Mouse (Mus musculus): ENCODE results near the gene Nadsyn1.
A peak's percentile ranks its signal among the peaks of the same experiment; 100 is the strongest.

Nadsyn1 gene

DNA sequence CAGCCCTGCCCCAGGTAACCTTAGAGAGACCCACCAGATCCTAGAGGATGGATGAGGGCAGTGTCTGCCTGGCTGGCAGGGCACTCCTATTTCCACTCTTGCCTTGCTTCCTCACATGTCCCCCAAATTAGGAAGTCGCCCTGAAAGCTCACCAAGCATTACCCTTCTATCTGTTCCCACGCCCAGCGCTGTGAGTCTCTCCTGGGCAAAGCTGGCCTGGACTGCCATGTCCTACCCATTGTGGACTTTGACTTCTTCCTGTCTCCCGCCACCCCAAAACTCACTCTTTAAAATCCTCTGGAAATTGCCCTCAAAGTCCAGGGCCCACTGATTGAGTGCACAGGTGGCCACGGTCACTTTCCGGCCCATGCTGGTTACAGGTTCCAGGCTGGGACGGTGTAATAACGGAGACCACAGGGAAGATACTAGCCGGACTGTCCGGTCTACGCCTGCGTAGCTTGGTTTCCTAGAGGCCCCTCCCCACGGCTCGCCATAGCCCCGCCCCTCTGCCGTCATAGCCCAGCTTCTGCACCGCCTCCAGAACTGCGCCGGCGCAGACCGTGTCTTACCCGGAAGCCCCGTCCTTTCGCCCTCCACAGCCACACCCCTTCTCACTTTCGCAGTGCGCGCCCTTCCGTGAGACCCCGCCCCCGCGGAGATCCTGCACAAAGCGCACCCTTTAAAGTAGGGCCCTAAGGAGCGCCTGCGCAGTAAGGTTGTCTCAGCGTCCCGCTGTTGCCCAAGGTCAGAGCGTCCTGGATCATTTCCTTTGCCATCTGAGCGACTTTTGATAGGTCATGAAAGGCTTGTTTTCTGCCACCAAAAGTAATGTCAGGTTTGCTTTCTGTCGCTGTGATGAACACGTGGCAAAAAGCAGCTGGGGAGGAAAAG is at the start of gene Nadsyn1, which contains the start of gene Dhcr7:
TSS of gene Nadsyn1 (minus strand) at position 475 of the 891 bp plus-strand sequence.
TSS of gene Dhcr7 (plus strand) at position 771 of the 891 bp plus-strand sequence.
- DNase-seq, result peak; percentile 99

DNA sequence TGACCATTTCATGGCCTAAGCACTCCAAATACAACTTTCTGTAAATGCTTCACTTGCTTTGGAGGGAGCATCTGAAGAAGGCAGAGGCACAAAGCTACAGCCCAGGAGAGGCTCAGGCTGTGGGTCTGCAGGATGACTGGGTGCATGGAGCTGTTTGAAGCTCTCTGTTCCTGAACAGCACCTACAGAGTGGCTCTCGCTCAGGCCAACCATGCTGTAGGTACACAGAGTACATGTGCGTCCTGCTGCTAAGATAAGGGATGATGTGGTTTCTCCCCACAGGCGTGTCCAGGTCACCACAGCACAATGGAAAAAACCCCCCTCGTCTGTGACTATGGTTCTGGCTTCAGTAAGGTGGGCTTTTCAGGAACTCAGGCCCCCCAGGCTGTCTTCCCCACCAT is 46.2 kb upstream of the Nadsyn1 start:
- no peak for DNase-seq

DNA sequence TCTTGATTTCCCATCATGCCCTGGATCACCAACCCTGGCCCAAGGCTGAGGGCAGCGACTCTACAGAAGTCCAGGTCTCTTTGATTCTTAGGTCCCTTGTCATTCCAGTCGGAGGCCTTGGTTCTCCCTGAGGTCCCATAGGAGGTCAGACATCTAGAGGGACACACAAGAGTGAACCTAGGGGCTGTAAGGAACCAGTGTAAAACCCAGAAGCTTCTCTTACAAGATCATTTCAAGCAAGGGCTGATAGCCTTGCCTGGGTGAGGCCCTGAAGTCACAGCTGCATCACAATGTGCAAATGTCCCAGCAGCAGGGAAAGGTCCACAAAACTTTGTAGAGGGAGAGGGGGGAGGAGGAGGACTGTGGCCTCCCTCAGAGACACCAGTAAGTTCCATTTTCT is 43.9 kb upstream of the Nadsyn1 start, which contains the start of gene Gm498:
TSS of gene Gm498 (plus strand) at position 301 of the 400 bp plus-strand sequence.
- DNase-seq, result no peak

DNA sequence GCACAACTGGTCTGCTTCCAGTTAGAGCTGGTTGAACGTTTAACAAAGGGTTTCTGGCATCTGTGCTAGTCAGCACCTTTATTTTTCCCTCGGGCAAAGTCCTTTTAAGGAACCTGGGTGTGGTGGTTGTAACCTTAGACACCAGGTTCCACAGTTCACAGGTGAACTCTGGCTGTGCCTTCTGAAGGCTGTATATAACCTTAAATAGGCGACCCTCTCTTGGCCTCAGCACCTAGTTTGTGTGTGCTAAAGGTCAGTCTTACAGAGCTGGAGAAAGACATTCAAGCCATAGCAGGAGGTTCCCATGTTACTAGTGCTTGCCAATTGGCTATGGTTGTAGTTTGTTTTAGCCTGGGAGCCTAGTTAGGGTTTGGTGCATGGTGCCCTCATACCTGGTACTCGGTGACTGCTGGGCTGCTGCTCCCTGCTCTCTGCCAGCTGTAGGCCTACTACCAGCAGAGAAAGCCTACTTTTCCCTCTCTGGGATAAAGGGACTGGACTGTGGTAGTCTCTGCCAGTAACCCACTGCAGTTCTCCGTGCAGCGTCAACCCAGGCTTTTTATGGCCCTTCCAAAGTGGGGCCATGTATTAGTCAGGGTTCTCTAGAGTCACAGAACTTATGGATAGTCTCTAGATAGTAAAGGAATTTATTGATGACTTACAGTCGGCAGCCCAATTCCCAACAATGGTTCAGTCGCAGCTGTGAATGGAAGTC is 26.3 kb upstream of the Nadsyn1 start:
- DNase-seq, result no peak

DNA sequence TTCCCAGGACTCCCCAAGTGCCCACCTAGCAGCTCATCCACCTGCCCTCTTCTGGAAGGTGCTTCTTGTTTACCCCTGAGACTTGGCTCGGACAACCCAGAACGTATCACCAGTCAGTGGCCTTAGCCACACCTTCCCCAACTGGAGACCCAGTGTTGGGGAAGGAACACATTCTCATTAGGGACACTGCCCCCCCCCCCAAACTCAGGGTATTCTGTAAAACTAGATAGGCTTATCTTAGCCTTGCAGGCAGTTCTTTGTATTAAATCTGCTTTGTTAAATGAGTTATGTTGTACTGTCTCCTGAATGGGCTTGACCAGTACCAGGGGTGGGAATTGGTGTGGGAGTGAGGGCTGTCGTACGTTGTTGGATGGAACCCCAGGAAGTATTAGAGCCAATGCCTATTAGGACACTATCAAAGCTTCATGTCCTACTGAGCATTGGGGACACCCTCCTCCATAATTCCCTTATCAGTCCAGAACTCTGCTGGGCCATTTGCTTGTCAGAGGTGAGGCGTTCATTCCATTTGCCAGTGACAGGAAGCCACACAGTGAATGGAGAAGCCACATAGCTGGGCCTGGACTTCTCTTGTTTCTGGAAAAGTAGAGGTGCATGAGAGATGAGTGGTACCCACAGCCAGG is 25.6 kb upstream of the Nadsyn1 start:
- no peak for DNase-seq

DNA sequence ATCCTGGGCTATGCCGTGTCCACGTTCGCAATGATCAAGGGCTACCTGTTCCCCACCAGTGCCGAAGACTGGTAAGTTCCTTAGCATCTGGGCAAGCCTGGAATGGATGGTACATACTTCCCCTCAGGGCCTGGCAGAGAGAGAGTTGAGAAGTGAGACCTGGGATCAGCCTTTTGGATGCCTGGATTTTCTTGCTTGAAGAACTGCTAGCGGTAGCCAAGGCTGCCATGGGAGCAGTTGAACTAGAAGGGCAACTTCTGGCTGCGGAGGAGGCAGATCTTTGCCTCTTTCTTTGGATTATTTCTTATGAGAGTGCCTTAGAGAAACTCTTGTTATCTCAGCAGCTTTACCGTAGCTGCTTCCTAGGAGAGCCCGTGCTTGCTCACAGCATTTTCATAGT is 18.7 kb upstream of the Nadsyn1 start:
- DNase-seq, result no peak

DNA sequence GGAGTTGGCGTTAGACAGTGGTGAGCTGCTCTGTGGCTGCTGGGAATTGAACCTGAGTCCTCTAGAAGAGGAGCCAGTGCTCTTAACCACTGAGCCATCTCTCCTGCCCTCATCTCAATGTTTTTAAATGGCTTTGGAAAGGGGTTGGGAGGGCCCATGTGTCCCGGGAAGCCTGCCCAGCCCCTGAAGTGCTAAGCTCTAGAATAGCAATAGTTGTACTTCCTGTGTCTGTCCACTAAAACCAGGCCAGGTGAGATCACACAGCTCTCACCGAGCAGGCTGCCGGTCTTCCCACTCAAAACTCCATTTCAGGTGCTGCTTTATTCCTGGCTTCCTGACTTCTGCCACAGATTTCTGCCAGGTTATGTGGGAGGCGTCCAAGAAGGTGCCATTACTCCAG is 17.5 kb upstream of the Nadsyn1 start:
- no peak for DNase-seq

DNA sequence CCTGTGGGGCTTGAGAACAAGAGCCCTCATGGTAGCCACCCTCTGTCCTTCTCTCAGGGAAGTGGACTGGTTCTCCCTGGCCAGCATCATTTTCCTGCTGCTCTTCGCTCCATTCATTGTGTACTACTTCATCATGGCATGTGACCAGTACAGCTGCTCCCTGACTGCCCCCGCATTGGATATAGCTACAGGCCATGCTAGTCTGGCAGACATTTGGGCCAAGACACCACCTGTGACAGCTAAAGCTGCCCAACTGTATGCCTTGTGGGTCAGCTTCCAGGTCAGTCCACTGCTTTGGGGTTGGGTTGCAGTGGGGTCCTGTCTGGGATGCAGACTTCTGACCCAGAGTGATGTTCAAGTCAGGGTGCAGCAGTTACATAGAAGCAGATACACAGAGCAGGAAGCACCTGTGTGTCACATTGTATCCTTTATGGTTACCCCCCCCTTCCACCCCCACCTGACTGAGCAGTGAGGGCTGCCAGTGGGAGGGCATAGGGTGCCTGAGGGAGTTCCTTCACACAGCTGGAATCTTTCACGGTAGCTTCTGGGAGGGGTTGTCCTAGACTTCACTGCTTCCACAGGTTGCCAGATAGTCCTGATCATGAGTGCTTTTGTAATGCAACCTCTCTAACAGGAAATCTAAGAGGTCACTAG is 15.2 kb upstream of the Nadsyn1 start:
- no peak for DNase-seq

DNA sequence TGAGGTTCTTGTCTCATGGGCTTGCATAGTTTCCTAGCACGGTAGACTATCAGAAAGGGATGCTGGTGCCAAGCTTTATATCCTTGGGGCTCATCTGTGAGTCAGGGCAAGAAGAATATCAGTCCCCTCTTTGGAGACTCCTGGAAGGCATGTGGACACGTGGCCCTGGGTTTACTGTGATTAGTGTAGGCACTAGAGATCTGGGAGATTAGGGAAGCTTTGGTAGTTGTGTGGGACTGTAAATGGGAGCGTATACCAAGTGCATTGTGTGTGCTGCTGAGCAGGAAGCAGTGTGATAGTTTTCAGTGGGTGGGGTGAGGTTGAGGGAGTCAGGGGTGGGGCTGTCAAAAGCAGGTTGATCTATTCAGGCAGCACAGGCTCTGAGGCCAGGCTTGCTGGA is 12.3 kb upstream of the Nadsyn1 start:
- DNase-seq, result no peak

DNA sequence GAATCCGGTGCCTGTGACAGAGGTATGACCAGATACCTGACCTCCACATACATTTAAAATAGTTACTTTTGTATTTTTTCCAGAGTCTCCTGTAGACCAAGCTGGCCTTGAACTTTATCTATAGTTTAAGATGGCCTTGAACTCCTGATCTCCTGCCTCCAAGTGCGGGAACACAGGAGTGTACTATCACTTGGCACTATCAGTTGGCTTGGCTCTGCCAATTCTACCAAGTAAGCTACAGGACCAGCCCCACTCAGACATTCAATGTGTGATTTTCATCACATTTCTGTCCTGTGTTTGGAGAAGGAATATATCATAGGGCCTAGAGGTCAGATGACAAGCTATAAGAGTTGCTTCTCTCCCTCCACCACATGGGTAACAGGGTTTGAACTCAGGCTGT is 11.7 kb upstream of the Nadsyn1 start:
- no peak for DNase-seq

DNA sequence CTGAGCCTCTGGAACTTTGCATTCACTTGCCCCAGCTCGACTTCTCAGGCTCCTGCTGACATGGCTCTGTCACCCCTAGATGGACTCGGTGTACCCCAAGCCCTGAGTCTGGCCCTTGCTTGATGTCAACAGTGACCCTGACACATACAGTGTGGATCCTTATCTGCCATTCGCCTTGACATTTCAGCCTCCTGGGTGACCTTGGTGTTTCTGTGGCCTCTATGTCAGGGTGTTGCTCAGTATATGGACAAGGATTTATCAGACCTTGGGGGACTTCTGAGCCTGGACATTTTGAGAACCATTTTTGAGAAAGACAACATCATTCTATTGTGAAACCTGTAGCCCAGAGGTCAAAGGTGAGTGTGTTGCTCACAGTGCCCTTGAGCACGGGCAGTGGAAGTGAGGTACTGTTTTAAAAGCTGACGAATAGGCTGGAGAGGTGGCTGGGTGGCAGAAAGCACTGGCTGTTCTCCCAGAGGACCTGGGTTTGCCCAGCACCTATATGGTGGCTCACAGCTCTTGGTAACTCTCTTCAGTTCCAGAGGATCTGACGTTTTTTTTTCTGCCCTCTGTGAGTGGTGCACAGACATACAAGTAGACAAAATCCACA is 11.0 kb upstream of the Nadsyn1 start:
- no peak for DNase-seq

DNA sequence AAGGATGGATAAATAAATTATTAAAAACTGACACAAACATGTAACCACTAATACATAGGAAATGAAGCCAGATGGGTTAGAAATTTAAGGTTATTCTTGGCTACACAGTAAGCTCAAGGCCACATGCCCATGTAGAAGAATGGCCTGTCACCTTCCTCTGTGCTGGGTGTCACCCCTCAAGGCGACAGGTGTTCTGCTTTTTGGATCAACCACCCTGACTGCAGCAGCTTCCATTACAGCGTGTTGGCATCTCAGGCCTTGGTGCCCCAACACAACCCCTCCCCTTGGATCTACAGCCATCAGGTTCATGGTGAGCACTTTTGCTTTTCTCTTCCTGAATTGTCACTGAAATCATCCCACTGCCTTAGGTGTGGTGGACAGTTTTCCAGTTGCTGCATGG is 10.0 kb upstream of the Nadsyn1 start:
- no peak for DNase-seq

DNA sequence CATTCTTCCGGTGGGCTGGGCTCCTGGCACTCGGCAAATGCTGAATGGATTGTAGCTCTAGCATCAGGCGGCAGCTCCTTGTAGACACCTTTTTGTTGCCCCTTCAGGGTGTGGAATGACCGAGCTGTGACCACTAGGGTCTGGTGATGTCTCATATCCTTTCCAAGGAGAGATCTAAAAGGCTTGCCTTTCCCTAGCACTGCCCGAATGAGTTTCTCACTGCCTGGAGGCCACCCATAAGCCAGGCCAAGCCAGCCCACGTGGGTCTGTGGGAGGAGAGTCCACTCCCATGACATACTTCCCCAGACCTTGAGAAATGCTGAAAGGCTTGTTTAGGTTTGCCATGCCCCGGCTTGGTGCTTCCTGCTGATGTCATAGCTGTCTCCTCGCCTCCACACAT is 9.5 kb upstream of the Nadsyn1 start:
- DNase-seq, result no peak

DNA sequence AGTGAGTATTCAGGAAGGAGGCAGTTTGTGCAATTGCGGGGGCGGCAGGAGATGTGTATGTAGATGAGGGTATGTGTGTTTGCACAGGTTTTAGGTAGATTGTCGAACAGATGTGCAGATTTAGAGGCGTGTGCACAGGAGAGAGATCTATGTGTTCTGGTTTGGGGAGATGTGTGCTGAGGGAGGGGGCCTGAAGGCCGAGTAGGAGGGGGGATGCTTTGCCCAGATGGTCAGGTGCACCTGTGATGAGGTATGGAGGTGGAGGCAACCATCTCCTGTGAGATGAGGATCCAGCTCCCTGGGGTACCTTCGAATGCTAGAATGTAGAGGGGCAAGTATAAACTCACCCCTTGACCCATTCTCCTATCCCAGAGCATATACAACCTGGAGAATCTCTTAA is 7.8 kb upstream of the Nadsyn1 start:
- DNase-seq, result no peak

DNA sequence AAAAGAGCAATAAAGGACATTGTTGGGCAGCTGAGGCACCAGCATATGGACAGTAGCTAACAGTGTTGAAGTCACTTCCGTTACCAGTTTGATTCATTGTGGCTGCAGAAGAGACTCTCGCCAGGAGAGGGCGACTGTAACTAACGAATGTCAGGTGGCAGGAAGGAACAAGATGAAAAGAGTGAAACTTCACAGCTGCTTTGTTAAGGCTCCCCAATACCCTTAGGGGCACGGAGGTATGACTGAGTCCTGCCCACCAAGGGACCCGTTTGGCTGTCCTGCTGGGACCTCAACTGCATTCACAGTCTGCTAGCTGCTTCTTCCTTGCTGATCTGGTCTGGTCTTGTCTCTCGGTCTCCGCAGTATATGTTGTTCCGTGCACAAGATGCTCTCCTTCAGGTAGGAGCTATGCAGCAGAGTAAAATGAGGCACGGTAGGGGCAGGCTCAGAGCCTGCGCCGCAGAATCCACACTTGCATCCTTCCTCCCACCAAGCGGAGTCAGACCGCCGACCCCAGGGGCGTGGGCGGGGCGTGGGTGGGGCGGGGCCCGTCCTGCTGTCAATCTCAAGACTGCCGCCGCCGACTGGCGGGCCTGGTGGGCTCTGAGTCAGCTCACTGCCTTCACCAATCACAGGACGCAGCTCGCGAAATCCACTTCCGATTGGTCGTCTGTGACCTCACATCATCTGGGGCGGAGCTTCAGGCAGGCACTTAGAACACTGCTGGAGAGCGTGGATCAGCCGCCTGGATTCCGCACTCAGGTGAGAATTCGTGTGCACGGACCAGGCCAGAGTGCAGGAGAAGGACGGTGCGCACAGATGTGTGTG is 7.1 kb upstream of the Nadsyn1 start:
- DNase-seq, result peak; percentile 96

DNA sequence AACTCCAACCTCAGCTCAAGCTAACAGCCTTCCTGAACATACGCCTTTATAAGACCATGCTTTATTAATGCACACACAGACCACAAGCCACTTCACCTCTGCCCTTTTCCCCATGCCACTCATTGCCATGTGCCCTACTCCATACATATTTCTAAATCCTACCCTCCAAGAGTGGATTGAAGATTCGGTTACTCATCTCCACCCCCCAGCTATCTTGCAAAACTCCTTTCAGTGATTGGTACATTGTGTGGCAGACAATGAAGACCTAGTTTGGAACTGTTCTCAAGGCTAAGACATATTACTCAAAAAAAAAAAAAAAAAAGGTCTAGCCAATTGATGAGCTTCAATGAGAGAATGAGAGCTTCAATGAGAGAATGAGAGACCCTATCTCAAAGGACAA is 4.3 kb upstream of the Nadsyn1 start:
- DNase-seq, result no peak

DNA sequence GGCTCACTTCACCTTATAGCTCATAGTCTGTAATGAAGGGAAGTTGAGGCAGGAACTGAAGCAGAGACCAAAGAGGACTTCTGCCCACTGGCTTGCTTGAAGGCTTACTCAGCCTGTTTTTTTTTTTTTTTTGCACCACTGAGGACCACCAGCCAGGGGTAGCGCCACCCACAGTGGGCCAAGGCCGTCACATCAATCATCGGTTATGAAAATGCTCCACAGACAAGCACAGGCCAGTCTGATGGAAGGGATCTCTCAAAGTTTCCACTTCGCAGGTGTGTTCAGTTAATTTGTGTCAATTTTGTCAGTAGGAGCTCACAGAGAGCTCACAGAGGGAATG is 587 bp upstream of the Nadsyn1 start:
- DNase-seq, result no peak

DNA sequence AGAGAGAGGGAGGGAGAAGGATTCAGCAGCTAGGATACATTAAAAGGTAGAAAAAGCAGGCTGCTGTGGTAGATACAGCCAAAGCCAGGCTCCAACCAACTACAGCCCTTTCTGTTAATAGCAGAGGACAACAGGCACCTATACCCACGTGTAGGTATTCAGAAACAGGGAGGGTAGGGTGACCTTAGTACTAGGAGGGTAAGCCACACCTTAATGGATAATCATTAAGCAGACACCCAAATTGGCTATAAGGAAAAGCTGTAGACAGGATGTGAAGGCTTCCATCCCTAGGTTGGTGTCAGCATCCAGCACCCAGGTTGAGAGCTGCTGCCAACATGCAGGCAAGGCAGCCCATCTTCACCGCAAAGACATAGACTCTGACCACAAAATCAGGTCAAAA is 1.4 kb downstream of the Nadsyn1 start:
- no peak for DNase-seq

DNA sequence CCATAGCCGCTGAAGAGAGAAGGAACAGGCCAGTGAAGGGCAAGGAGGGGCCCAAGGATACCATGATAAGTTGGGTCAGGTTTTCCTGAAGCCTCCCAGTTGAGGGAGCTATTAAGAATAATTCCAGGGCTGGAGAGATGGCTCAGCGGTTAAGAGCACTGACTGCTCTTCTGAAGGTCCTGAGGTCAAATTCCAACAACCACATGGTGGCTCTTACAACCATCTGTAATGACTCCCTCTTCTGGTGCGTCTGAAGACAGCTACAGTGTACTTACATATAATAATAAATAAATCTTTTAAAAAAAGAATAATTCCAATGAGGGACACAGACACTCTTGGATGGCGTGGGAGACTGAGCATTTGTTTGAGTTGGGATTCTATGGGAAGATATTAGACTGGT is 3.4 kb downstream of the Nadsyn1 start:
- DNase-seq, result no peak

DNA sequence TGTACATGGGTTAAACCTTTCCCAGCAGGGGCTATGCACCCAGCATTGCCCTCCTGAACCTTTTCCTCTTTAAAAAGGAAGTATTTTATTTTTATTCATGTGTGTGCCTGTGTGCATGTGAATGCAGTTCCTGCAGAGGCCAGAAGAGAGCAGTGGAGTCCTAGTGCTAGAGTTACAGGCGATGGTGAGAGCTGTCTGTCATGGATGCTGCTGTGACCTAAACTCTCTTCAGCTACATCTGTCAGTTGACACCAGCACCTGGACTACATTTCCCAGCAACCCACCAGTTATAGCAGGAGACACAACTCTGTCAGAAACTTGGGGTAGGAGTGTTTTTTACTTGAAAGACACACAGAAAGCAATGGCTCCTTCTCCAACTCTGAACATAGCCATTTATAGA is 13.7 kb downstream of the Nadsyn1 start:
- DNase-seq, result no peak

DNA sequence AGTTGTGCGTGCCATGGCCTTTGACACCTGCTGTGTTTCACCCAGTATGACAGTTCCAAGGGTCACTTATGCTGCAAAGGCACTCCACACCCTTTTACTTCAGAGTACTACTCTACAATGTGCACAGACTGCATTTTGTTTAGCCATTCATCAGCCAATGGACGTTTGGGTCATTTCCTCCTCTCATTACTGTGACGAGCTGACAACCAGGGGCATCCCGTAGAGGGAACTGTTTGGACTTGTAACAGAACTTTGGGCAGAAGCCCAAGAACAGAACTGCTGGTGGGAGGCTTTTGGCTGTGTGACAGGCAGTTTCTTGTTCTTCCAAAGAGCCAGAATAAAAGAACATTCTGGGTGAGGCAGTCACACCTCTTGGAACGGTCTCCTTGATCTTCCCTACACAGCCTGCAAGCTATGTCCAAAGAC is 17.4 kb downstream of the Nadsyn1 start:
- DNase-seq, result no peak
